Mouse (Mus musculus) kidney, adult 2 months (tissue): ENCODE data around the gene Lrmda.

Experiments used
- CTCF ChIP-seq: fragments of 200-500 bp; conservative IDR thresholded peaks from 2 replicates; pipeline ENCODE4 v1.5.1; 2011; ENCODE audit warnings: low read depth, mild to moderate bottlenecking, control low read depth, low read length, moderate library complexity, mixed read lengths; ENCODE audit not compliant: insufficient read depth, insufficient read length
- POLR2A ChIP-seq: fragments of 200-500 bp; IDR thresholded peaks from one replicate; pipeline ENCODE4 v1.6.1; 2011; ENCODE audit warnings: low read depth, low read length, control low read depth

DNA sequence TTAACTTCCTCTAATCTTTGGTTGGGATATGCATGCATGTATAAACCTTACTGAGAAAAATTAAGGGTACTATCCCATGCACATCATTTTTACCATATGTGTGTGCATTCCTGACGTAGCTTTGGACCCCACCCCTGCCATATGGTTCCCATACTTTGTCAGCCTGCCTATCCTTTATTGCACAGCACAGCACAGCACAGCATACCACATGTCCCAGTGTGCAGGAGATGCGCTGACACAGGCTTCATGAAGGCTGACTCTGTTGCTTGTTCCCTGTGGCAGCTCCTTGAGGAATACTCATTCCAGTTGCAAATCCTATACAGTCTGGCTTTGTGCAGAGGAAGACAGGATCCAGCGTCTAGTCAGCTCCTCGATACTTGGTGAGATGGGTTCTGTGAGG is 903.1 kb downstream of the Lrmda start:
- no peak for TF ChIP-seq CTCF
- TF ChIP-seq POLR2A = no peak
